Mouse (Mus musculus) layer of hippocampus, postnatal 25 days (tissue): ENCODE measurements around the gene Arhgef7. TPM values are rescaled to one million over a fixed set of nuclear protein-coding genes. Genes with fewer than 3 reads are reported as not detected.

Experiments used
- DNase-seq, 2 experiments: peaks; one replicate each; pipeline ENCODE4 v3.0.0; 2022; ENCODE audit warnings: mixed read lengths in 2 of 2, low spot score in 1 of 2; ENCODE audit errors: extremely low spot score in 1 of 2
- total RNA-seq, 2 experiments: library from RNA; stranded (reverse); gene quantifications; 2 replicates each; pipeline ENCODE4 v1.2.3; 2021

The Arhgef7 gene
- total RNA-seq, 2 experiments from 2014 or later, result 120 to 133 TPM

GRCm38 (mm10) chr8:11712244-11712643 lies 15.3 kb upstream of the Arhgef7 start:
- DNase-seq, result peak in 1 of 2 experiments; percentile 31

- no peak for DNase-seq
Observed at GRCm38 (mm10) chr8:11717194-11717593, 10.3 kb upstream of the Arhgef7 start.

DNA sequence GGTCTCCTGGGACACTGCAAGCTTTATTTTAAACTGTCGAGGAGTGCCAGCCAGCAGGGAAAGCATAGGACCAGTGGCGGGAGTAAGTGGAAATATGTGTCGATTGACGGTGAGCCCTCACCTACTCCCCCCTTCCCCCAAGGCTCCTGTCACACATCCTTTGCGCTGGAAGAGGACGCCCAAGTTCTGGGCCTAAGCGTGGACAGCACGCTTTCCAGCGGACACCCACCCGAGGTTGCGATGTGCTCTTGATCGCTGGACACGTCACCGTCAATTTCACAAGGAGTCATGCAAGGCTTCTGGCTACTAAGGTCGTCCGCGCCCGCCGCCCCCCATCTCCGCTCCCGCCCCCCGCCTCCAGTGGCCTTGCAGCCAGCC lies 259 bp upstream of the Arhgef7 start:
- peak in 1 of 2 experiments; percentile 9 for DNase-seq

DNA sequence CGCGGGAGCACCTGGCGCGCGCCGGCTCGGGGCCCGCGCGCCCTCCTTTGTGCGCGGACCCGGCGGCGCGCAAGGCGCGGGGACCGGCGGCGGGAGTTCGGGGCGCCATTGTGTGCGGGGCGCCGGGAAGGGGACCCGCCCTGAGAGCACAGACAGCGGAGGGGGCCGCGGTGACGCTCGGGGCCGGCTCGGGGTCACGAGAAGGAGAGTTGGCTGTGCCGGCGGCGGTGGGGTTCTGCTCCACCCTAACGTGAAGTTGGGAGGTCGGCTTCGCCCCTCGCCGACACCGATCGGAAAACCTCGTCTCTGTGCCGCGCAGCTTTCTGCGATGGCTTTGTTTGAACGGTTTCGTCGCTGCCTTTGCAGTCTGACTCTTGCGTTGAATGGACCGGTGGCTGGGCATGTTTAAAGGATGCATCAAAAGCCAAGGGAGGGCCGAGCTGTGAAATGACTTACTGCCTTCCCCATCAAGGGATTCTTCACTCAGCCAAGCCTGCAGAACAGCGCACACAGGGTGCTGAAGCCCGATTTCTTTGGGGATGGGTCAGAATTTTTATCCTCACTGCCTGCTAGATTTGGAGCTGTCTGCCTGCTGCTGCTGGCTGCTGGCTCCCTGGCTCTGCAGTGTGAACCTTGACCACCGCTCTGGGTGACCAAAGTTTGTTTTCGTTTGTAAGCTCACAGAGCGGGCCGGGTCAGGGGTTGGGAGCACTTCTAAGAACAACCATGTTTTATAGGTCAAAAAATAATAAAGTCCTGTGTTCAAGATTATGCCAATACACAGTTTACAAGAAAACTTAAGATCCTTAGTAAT lies 1.2 kb downstream of the Arhgef7 start:
- DNase-seq, result peak; percentile 27 to 44

DNA sequence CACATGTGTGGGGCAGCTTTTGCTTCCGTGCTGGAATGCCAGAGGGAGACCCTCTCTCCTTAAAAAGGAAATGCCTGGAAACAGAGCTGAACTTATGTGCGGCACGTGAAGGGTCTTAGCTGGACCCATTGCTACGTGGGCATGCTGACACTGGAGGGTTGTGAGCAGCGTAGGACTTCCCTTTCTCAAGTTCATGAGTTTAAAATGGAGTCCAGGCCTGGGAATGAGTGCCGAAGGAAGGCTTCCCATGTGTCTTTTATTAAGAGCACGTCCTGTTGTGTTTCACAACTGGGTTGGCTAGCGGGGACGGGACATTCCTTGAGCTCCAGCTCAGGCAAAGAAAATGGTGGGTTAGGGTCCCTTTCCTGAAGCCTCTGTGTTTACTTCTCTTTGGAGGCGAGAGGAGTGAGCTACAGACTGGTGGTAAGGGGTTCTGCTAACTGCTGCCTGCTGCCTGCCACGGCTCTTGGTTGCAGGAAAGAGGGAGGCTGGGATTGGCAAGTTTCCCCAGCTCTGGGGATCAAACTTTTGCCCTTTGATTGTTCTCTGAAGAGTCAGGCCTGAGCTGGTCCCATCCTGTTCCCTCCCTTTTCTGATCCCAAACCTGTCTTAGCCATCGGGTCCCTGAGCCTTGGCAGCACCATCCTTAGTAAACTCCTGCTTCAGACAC lies 2.9 kb downstream of the Arhgef7 start:
- no peak for DNase-seq

DNA sequence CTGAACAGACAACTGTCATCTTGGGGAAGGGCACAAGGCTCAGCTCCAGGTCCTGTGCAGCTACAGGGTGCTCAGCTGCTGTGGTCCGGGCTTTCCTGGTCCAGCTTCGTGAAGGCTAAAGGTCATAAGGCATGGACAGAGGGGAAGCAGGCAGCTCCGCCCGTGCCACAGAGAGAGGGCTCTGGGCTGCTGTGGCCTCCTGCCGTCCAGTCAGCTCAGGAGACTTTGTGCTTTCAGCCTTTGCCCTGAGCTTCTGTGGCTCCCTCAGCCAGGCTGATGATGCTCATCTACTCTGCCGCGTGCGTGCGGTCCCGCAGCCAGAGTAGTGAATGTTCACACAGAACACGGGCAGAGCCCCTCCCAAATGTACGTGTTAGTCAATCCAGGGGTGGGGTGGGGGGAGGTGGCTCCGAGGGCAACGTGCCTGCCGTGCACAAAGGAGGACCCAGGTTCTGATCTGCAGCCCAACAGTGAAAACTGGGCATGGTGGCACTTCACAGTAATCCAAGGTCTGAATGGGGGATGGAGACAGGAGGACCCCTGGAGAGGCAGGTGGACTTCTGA lies 8.2 kb downstream of the Arhgef7 start:
- no peak for DNase-seq

- no peak for DNase-seq
Observed at GRCm38 (mm10) chr8:11737096-11737495, 9.6 kb downstream of the Arhgef7 start.

DNA sequence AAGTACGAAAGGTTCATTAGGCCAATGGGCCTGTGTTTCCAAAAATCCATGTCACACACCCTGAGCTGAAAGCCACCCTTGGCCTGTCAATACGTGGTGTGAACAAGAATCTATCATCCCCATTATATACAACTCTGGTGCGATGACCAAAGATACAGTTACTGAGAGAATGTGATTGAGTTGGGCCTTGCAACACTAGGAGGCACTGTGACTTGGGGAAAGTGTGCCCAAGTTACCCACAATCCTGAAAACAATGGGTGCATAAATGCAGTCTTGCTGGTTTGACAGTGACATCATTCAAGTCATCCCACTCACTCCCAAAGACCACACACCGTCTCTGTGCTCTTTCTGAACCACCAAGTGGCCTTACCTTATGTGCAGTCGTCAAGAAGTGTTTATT lies 11.6 kb downstream of the Arhgef7 start:
- no peak for DNase-seq

DNA sequence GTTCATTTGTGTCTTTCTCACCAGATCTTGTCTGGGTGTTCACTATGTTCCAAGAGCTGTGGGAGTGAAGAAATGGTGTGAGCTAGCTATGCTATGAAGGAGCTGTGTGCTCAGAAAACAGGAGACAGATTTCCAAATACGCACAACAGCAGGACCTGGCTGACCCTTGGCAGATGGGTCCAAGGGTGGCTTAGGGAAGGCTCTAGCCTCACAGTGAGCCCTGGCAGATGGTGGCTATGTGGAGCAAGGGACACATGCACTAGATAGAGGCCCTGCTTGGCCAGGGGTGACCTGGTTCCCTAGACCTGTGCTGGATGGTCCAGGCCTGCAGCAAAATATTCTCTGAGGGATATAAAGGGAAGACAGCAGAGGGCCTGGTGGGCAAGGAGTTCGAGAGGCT lies 13.3 kb downstream of the Arhgef7 start:
- DNase-seq, result no peak

- no peak for DNase-seq
Observed at GRCm38 (mm10) chr8:11743580-11743979, 16.1 kb downstream of the Arhgef7 start.

GRCm38 (mm10) chr8:11746850-11747600 lies 19.5 kb downstream of the Arhgef7 start:
- DNase-seq, result no peak

- no peak for DNase-seq
Observed at GRCm38 (mm10) chr8:11749472-11749871, 22.0 kb downstream of the Arhgef7 start.

GRCm38 (mm10) chr8:11752338-11752737 lies 24.8 kb downstream of the Arhgef7 start:
- DNase-seq, result no peak

DNA sequence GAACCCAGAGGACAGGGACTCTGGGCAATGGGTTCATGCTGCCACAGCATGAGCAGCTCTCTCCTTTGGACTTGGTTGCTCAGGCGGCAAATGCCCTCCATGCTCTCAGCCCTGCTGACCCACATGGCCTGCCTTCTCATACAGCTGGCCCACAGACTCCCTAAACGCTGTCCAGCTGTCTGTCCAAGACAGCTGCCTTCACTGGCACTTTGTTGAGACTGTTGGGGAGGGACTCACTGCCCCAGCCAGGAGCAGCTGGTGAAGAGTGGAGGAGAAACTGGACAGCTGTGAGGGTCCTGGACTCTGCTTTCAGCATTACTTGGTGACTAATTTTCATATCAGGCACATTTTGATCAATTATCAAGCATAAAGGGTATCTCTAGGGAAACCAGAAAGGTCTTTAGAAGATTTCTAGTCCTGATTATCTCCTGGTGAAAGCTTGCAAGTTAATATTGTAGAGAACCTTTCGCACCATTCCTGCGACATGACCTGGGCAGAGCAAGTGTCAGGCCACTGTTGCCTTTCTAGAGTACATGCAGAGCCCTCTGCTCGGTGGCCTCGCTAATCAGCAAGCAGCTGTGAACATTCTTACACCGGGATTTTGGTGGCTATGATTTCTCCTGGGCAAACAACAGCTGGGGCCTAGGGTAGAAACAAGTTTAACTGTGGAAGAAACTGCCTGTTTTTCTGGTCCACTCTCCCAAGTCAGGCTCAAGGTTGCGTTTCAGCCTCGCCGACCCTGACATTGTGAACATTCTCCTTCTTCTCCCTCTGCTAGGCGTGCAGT lies 25.8 kb downstream of the Arhgef7 start:
- DNase-seq, result no peak

GRCm38 (mm10) chr8:11754723-11755122 lies 27.2 kb downstream of the Arhgef7 start:
- no peak for DNase-seq

- peak in 1 of 2 experiments; percentile 71 for DNase-seq
Observed at GRCm38 (mm10) chr8:11755873-11756272, 28.4 kb downstream of the Arhgef7 start.

- peak; percentile 90 for DNase-seq
Observed at GRCm38 (mm10) chr8:11757568-11758481, 30.3 kb downstream of the Arhgef7 start.

- no peak for DNase-seq
Observed at GRCm38 (mm10) chr8:11758482-11759281, 31.2 kb downstream of the Arhgef7 start.
